Mouse (Mus musculus) liver, embryonic 14.5 days (tissue): ENCODE measurements at regions not wholly inside any gene's neighbourhood (a gene's known extent, or its start where the extent isn't known, plus 50 kb on each side); places are given as distances from the start of the nearest gene placed in this dataset.

Experiments
- ATAC-seq: fragments of 200-750 bp; cut with Nextera tagmentation; 2 replicates; pipeline ENCODE4 v1.8.0; 2017; ENCODE audit warnings: moderate number of reproducible peaks, mild to moderate bottlenecking, moderate library complexity; ENCODE audit not compliant: insufficient read depth
- DNase-seq, 3 experiments: peaks; one replicate each; pipeline ENCODE4 v3.0.0-alpha.2; 2012 to 2013; ENCODE audit warnings: low read depth in 3 of 3, low spot score in 3 of 3
- H3K27ac ChIP-seq: fragments of 300-500 bp; sonication (generic); 2 replicates; pipeline ENCODE4 v1.5.1; 2014; ENCODE audit warnings: moderate library complexity, mild to moderate bottlenecking, control low read depth, inconsistent platforms
- H3K27me3 ChIP-seq: fragments of 300-500 bp; sonication (generic); 2 replicates; pipeline ENCODE4 v1.6.1; 2014; ENCODE audit warnings: mild to moderate bottlenecking, low read length, moderate library complexity; ENCODE audit not compliant: control insufficient read depth, insufficient read depth
- H3K36me3 ChIP-seq: fragments of 300-500 bp; sonication (generic); replicated peaks from 2 replicates; pipeline ENCODE4 v1.6.1; 2014; ENCODE audit warnings: low read depth; ENCODE audit not compliant: control insufficient read depth, insufficient read depth
- H3K4me1 ChIP-seq, 2 experiments: fragments of 200-500 bp in 1 of 2; fragments of 300-500 bp in 1 of 2; sonication (generic) in 1 of 2; replicated peaks; 2 replicates each; pipeline ENCODE4 v1.6.1; 2012 to 2014; ENCODE audit warnings: antibody characterized with exemption in 1 of 2, inconsistent platforms in 1 of 2, low read length in 1 of 2; ENCODE audit not compliant: control insufficient read depth in 2 of 2, insufficient read depth in 2 of 2
- H3K4me2 ChIP-seq: fragments of 300-500 bp; sonication (generic); 2 replicates; pipeline ENCODE4 v1.6.1; 2014; ENCODE audit warnings: low read depth, mild to moderate bottlenecking, control low read depth, moderate library complexity
- H3K4me3 ChIP-seq, 2 experiments: fragments of 200-500 bp in 1 of 2; fragments of 300-500 bp in 1 of 2; sonication (generic) in 1 of 2; 2 replicates each; pipeline ENCODE4 v1.5.1; 2012 to 2014; ENCODE audit warnings: low read depth in 2 of 2, low read length in 2 of 2, mild to moderate bottlenecking in 2 of 2, control low read depth in 1 of 2, inconsistent platforms in 1 of 2, moderate library complexity in 1 of 2; ENCODE audit not compliant: insufficient read depth in 1 of 2
- H3K9ac ChIP-seq: fragments of 300-500 bp; sonication (generic); replicated peaks from 2 replicates; pipeline ENCODE4 v1.6.1; 2014; ENCODE audit warnings: mild to moderate bottlenecking, control low read depth, moderate library complexity
- H3K9me3 ChIP-seq: fragments of 300-500 bp; sonication (generic); 2 replicates; pipeline ENCODE4 v1.6.1; 2016; ENCODE audit warnings: low read length, mixed read lengths; ENCODE audit not compliant: control insufficient read depth
- CTCF ChIP-seq: IDR thresholded peaks from 2 replicates; pipeline ENCODE4 v1.5.1; 2016; ENCODE audit warnings: antibody characterized with exemption, low read depth, control low read depth
- EP300 ChIP-seq: IDR thresholded peaks from 2 replicates; pipeline ENCODE4 v1.6.1; 2016; ENCODE audit warnings: antibody characterized with exemption, low read depth
- WGBS: fragments of 180-500 bp; shearing (Covaris S2); extraction: QIAGEN DNeasy Blood & Tissue Kit; methylation state at CpG from one replicate; pipeline ENCODE4 v1.1.7; 2014; ENCODE audit not compliant: insufficient replicate concordance; 5-methylcytosine and 5-hydroxymethylcytosine counted together

DNA sequence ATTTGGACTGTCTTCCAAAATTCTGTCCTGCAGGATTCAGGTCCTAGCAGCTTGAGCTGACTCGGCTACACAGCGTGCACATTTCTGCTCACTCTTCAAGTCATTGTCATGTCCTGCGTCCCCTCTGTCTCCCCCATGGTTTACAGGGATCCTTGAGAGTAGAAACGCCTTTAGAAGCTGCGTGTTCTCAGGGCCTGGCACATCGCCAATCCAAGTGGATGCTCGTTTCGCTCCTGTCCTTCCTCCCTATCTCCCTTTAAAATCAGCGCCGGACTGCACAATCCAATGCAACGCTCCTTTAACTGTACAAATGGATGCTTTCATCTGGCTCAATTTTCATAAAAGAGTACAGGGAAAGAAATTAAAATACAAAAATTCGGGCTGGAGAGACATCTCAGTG is 201.6 kb downstream of the Cdh26 start:
- H3K9me3 ChIP-seq = no peaks in the 10 kb centered on the region
- no peak overlapping the region for H3K4me2 ChIP-seq
- no peaks in the 10 kb centered on the region for H3K4me1 ChIP-seq
- H3K9ac ChIP-seq = no peak overlapping the region
- no peaks in the 10 kb centered on the region for H3K36me3 ChIP-seq
- TF ChIP-seq CTCF (no peak), EP300 (no peak)
- ATAC-seq = no peak
- H3K27me3 ChIP-seq = no peaks in the 10 kb centered on the region
- WGBS = 74% methylated on average over 12 of the region's 12 CpGs
- H3K4me3 ChIP-seq = no peak overlapping the region
- DNase-seq = no peak
- H3K27ac ChIP-seq = no peak overlapping the region

DNA sequence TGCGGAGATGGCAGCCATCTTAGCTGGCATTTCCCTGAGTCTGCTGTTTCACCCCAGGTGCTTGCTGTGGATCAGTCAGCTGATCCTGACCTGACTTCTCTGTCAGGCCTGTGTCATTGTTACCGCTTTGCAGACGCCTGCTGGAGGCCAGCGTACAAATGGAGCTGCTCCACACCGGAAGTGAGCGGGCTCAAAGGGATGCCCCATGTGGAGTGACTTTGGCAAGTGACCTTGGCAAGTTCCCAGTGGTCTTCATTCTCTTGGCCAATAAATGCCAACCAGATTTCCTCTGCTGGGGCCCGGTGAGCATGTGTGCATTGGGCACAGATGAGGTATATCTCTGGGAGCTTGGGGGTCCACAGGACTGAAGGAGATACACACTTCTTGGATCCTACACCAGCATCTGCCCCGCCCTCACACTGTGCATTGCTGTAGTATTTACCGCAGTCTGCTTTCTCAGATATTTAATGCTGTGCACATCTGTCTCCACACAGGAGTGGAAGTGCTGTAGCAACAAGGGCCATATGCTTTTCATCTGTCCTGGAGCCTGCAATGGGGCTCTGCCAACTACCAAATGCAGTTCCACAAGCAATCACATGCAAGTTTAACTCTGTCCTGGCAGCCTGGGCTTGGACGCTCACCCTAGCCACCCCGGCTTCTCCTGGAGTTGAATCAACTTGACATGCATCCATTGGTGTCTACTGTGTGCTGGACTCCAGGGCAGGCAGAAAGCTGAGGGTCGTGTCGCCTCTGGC is 202.7 kb downstream of the Cdh26 start:
- no peak for ATAC-seq
- Histone ChIP-seq H3K4me2 (no peak overlapping the region), H3K4me3 (no peak overlapping the region), H3K27me3 (no peaks in the 10 kb centered on the region), H3K27ac (no peak overlapping the region), H3K4me1 (no peaks in the 10 kb centered on the region), H3K9me3 (no peaks in the 10 kb centered on the region), H3K36me3 (no peaks in the 10 kb centered on the region), H3K9ac (no peak overlapping the region)
- WGBS = 71% methylated on average over 13 of the region's 13 CpGs
- DNase-seq = no peak
- TF ChIP-seq CTCF (no peak), EP300 (no peak)

DNA sequence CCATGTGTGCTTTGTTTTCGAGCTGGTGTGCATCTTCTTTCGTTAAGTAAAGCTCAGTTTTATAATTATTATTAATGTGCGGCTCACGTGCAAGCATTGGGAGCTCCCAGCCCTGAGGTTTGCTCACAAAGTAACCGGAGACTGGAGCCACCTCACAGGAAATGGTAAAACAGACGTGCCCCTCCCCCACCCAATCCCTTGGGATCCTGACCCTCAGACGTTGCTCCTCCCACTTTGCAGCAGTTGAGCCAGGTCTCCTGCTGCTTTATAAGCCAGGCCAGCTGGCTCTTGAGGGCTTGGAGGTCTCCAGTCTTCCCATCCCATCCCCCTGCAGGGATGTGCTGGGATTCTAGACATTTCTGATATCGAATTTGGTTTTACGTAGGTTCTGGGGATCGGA is 203.8 kb downstream of the Cdh26 start:
- 39% methylated on average over 10 of the region's 10 CpGs for WGBS
- Histone ChIP-seq H3K27me3 (no peaks in the 10 kb centered on the region), H3K9me3 (no peaks in the 10 kb centered on the region), H3K9ac (no peak overlapping the region), H3K4me1 (no peaks in the 10 kb centered on the region), H3K27ac (no peak overlapping the region), H3K4me3 (no peak overlapping the region), H3K4me2 (no peak overlapping the region), H3K36me3 (no peaks in the 10 kb centered on the region)
- ATAC-seq (no peak), DNase-seq (no peak)
- TF ChIP-seq EP300 = no peak
- no peak for TF ChIP-seq CTCF

DNA sequence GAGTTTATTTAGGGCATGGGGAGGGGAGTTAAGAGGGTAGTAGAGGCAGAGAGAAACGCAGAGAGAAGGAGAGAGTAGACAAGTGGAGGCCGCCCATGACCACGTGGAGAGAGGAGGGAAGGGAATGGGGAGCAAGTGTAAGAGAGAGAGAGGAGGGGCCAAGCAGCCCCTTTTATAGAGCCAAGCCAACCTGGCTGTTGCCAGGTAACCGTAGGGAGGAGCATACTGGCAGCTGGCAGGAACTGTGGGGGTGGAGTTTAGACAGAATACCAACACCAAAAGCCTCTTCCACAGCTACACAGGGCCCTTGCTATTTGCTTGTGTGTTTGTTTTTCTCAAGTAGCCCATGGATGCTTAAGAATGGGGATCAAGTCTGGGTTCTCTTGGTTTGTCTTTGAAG is 205.4 kb downstream of the Cdh26 start:
- TF ChIP-seq CTCF = no peak
- TF ChIP-seq EP300 = no peak
- Histone ChIP-seq H3K27me3 (no peaks in the 10 kb centered on the region), H3K4me1 (no peaks in the 10 kb centered on the region), H3K4me2 (no peak overlapping the region), H3K9me3 (no peaks in the 10 kb centered on the region), H3K4me3 (no peak overlapping the region), H3K27ac (no peak overlapping the region), H3K9ac (no peak overlapping the region), H3K36me3 (no peaks in the 10 kb centered on the region)
- ATAC-seq (no peak), DNase-seq (no peak)
- WGBS = 35% methylated on average over 4 of the region's 4 CpGs

DNA sequence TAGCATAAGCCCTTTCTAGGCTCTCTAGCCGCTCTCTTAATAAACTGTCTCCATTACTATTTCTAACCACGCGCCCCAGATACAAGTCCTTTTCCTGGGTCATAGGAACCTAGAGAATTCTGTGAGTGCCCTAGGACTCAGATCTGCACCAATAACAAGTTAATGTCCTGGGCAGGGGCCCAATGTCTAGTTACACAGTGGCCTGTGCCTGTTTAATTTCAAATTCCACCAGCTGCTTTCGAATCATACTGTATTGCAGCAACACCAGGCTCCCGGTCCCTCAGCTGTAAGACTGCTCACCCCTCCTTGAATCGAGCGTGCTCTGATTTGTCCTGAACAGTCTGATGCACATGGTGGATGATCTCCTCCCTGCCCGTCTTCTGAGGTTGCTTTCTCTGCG is 206.6 kb downstream of the Cdh26 start:
- Histone ChIP-seq H3K27ac (no peak overlapping the region), H3K27me3 (no peaks in the 10 kb centered on the region), H3K4me3 (no peak overlapping the region), H3K9me3 (no peaks in the 10 kb centered on the region), H3K4me2 (no peak overlapping the region), H3K9ac (no peak overlapping the region), H3K36me3 (no peaks in the 10 kb centered on the region), H3K4me1 (no peaks in the 10 kb centered on the region)
- DNase-seq = no peak
- no peak for TF ChIP-seq EP300
- no peak for TF ChIP-seq CTCF
- no peak for ATAC-seq
- 72% methylated on average over 9 of the region's 9 CpGs for WGBS
